Mouse (Mus musculus): ENCODE data around the gene Chst10. TPM values are rescaled to one million over a fixed set of nuclear protein-coding genes. Genes with fewer than 3 reads are reported as not detected.

Chst10 gene
- polyA plus RNA-seq, 1 experiment from 2014 or later, result 64.4 TPM

- ATAC-seq, result peak; percentile 96
- no peaks in the 10 kb centered on the region for H3K9me3 ChIP-seq (replicated peaks; ENCODE audit: control insufficient read depth, low read length, poor library complexity, severe bottlenecking)
- peak within 1 kb of the TSS; percentile 95 for H3K9ac ChIP-seq (ENCODE audit: low read depth, low read length)
- WGBS, result under 1% methylated on average over 42 of the region's 47 CpGs
- H3K27ac ChIP-seq (ENCODE audit: low read length), result peak within 1 kb of the TSS; percentile 98
- H3K4me3 ChIP-seq (ENCODE audit: low read depth, low read length), result peak within 1 kb of the TSS; percentile 86
- H3K27me3 ChIP-seq (ENCODE audit: control insufficient read depth, insufficient read depth, low read depth, low read length), result peaks cover 3% of the 10 kb centered on the region; the same call in 1 of the 2 replicates
- H3K4me2 ChIP-seq (ENCODE audit: low read length), result peak within 1 kb of the TSS; percentile 73
- peaks cover 16% of the 10 kb centered on the region for H3K4me1 ChIP-seq (ENCODE audit: control insufficient read depth, insufficient read depth, low read length)
- 0 out of 2 replicates have a peak, but pooled peaks cover 3% of the 10 kb centered on the region for H3K36me3 ChIP-seq (ENCODE audit: control insufficient read depth, insufficient read depth, low read length)
Measured at GRCm38 (mm10) chr1:38836477-38836872, 61.5 kb downstream of the Chst10 start, which contains the start of gene Lonrf2. Lonrf2 (minus strand) TSS chr1:38836711.

GRCm38 (mm10) chr1:38835568-38836476 lies 62.1 kb downstream of the Chst10 start:
- peak; percentile 79 for ATAC-seq

GRCm38 (mm10) chr1:38834899-38835298 lies 63.1 kb downstream of the Chst10 start:
- Histone ChIP-seq H3K36me3 (ENCODE audit: control insufficient read depth, insufficient read depth, low read length) (0 out of 2 replicates have a peak, but pooled peaks cover 3% of the 10 kb centered on the region), H3K4me1 (ENCODE audit: control insufficient read depth, insufficient read depth, low read length) (peaks cover 16% of the 10 kb centered on the region), H3K4me2 (ENCODE audit: low read length) (peak overlapping the region; percentile 73), H3K27me3 (ENCODE audit: control insufficient read depth, insufficient read depth, low read depth, low read length) (peaks cover 3% of the 10 kb centered on the region; the same call in 1 of the 2 replicates), H3K27ac (ENCODE audit: low read length) (no peak overlapping the region), H3K9me3 (replicated peaks; ENCODE audit: control insufficient read depth, low read length, poor library complexity, severe bottlenecking) (no peaks in the 10 kb centered on the region), H3K9ac (ENCODE audit: low read depth, low read length) (no peak overlapping the region; the same call in 1 of the 2 replicates), H3K4me3 (ENCODE audit: low read depth, low read length) (peak overlapping the region; percentile 86)
- no peak for ATAC-seq
- 29% methylated on average over 3 of the region's 3 CpGs for WGBS

More at GRCm38 (mm10) chr1:38835568-38836476, 62.1 kb downstream of the Chst10 start:
- no peaks in the 10 kb centered on the region for H3K9me3 ChIP-seq (replicated peaks; ENCODE audit: control insufficient read depth, low read length, poor library complexity, severe bottlenecking)
- H3K9ac ChIP-seq (ENCODE audit: low read depth, low read length), result peak overlapping the region; percentile 95
- peaks cover 3% of the 10 kb centered on the region; the same call in 1 of the 2 replicates for H3K27me3 ChIP-seq (ENCODE audit: control insufficient read depth, insufficient read depth, low read depth, low read length)
- peak overlapping the region; percentile 98 for H3K27ac ChIP-seq (ENCODE audit: low read length)
- H3K4me2 ChIP-seq (ENCODE audit: low read length), result peak overlapping the region; percentile 73
- 0 out of 2 replicates have a peak, but pooled peaks cover 3% of the 10 kb centered on the region for H3K36me3 ChIP-seq (ENCODE audit: control insufficient read depth, insufficient read depth, low read length)
- peaks cover 16% of the 10 kb centered on the region for H3K4me1 ChIP-seq (ENCODE audit: control insufficient read depth, insufficient read depth, low read length)
- 2% methylated on average over 92 of the region's 103 CpGs for WGBS
- H3K4me3 ChIP-seq (ENCODE audit: low read depth, low read length), result peak overlapping the region; percentile 86

GRCm38 (mm10) chr1:38824926-38825325 lies 73.0 kb downstream of the Chst10 start:
- Histone ChIP-seq H3K4me1 (ENCODE audit: control insufficient read depth, insufficient read depth, low read length) (peaks cover 3% of the 10 kb centered on the region; the same call in 1 of the 2 replicates), H3K4me3 (ENCODE audit: low read depth, low read length) (no peak overlapping the region), H3K36me3 (ENCODE audit: control insufficient read depth, insufficient read depth, low read length) (peaks cover 3% of the 10 kb centered on the region; the same call in 1 of the 2 replicates), H3K27me3 (ENCODE audit: control insufficient read depth, insufficient read depth, low read depth, low read length) (no peaks in the 10 kb centered on the region), H3K9ac (ENCODE audit: low read depth, low read length) (no peak overlapping the region), H3K9me3 (replicated peaks; ENCODE audit: control insufficient read depth, low read length, poor library complexity, severe bottlenecking) (no peaks in the 10 kb centered on the region), H3K27ac (ENCODE audit: low read length) (no peak overlapping the region), H3K4me2 (ENCODE audit: low read length) (no peak overlapping the region)
- 62% methylated on average over 2 of the region's 2 CpGs for WGBS
- ATAC-seq, result no peak

- 79% methylated on average over 2 of the region's 2 CpGs for WGBS
- Histone ChIP-seq H3K27me3 (ENCODE audit: control insufficient read depth, insufficient read depth, low read depth, low read length) (no peaks in the 10 kb centered on the region), H3K4me1 (ENCODE audit: control insufficient read depth, insufficient read depth, low read length) (peaks cover 3% of the 10 kb centered on the region; the same call in 1 of the 2 replicates), H3K4me3 (ENCODE audit: low read depth, low read length) (no peak overlapping the region), H3K4me2 (ENCODE audit: low read length) (no peak overlapping the region), H3K36me3 (ENCODE audit: control insufficient read depth, insufficient read depth, low read length) (peaks cover 4% of the 10 kb centered on the region; the same call in 1 of the 2 replicates), H3K27ac (ENCODE audit: low read length) (no peak overlapping the region), H3K9me3 (replicated peaks; ENCODE audit: control insufficient read depth, low read length, poor library complexity, severe bottlenecking) (no peaks in the 10 kb centered on the region), H3K9ac (ENCODE audit: low read depth, low read length) (no peak overlapping the region)
- ATAC-seq, result no peak
Measured at GRCm38 (mm10) chr1:38823851-38824250, 74.1 kb downstream of the Chst10 start.

- H3K4me2 ChIP-seq (ENCODE audit: low read length), result no peak overlapping the region
- peaks cover 9% of the 10 kb centered on the region for H3K36me3 ChIP-seq (ENCODE audit: control insufficient read depth, insufficient read depth, low read length)
- H3K9ac ChIP-seq (ENCODE audit: low read depth, low read length), result no peak overlapping the region
- H3K27me3 ChIP-seq (ENCODE audit: control insufficient read depth, insufficient read depth, low read depth, low read length), result no peaks in the 10 kb centered on the region
- ATAC-seq, result no peak
- H3K4me3 ChIP-seq (ENCODE audit: low read depth, low read length), result no peak overlapping the region
- peaks cover 3% of the 10 kb centered on the region; the same call in 1 of the 2 replicates for H3K4me1 ChIP-seq (ENCODE audit: control insufficient read depth, insufficient read depth, low read length)
- no peak overlapping the region for H3K27ac ChIP-seq (ENCODE audit: low read length)
- H3K9me3 ChIP-seq (replicated peaks; ENCODE audit: control insufficient read depth, low read length, poor library complexity, severe bottlenecking), result no peaks in the 10 kb centered on the region
Measured at GRCm38 (mm10) chr1:38819691-38820090, 78.3 kb downstream of the Chst10 start.

GRCm38 (mm10) chr1:38817671-38818070 lies 80.3 kb downstream of the Chst10 start:
- no peak overlapping the region for H3K9ac ChIP-seq (ENCODE audit: low read depth, low read length)
- H3K4me1 ChIP-seq (ENCODE audit: control insufficient read depth, insufficient read depth, low read length), result peaks cover 3% of the 10 kb centered on the region; the same call in 1 of the 2 replicates
- no peak overlapping the region for H3K4me2 ChIP-seq (ENCODE audit: low read length)
- no peaks in the 10 kb centered on the region for H3K27me3 ChIP-seq (ENCODE audit: control insufficient read depth, insufficient read depth, low read depth, low read length)
- ATAC-seq, result no peak
- no peaks in the 10 kb centered on the region for H3K9me3 ChIP-seq (replicated peaks; ENCODE audit: control insufficient read depth, low read length, poor library complexity, severe bottlenecking)
- H3K27ac ChIP-seq (ENCODE audit: low read length), result no peak overlapping the region
- no peak overlapping the region for H3K4me3 ChIP-seq (ENCODE audit: low read depth, low read length)
- WGBS, result 61% methylated on average over 3 of the region's 3 CpGs
- peaks cover 15% of the 10 kb centered on the region for H3K36me3 ChIP-seq (ENCODE audit: control insufficient read depth, insufficient read depth, low read length)

GRCm38 (mm10) chr1:38817268-38817667 lies 80.7 kb downstream of the Chst10 start:
- H3K4me1 ChIP-seq (ENCODE audit: control insufficient read depth, insufficient read depth, low read length), result peaks cover 2% of the 10 kb centered on the region; the same call in 1 of the 2 replicates
- no peak overlapping the region for H3K9ac ChIP-seq (ENCODE audit: low read depth, low read length)
- H3K36me3 ChIP-seq (ENCODE audit: control insufficient read depth, insufficient read depth, low read length), result peaks cover 17% of the 10 kb centered on the region
- H3K9me3 ChIP-seq (replicated peaks; ENCODE audit: control insufficient read depth, low read length, poor library complexity, severe bottlenecking), result no peaks in the 10 kb centered on the region
- H3K27me3 ChIP-seq (ENCODE audit: control insufficient read depth, insufficient read depth, low read depth, low read length), result no peaks in the 10 kb centered on the region
- no peak overlapping the region for H3K27ac ChIP-seq (ENCODE audit: low read length)
- H3K4me3 ChIP-seq (ENCODE audit: low read depth, low read length), result no peak overlapping the region
- no peak overlapping the region for H3K4me2 ChIP-seq (ENCODE audit: low read length)
- 77% methylated on average over 9 of the region's 9 CpGs for WGBS
- no peak for ATAC-seq

GRCm38 (mm10) chr1:38816306-38816705 lies 81.7 kb downstream of the Chst10 start:
- H3K27me3 ChIP-seq (ENCODE audit: control insufficient read depth, insufficient read depth, low read depth, low read length), result no peaks in the 10 kb centered on the region
- no peak overlapping the region for H3K4me3 ChIP-seq (ENCODE audit: low read depth, low read length)
- H3K4me2 ChIP-seq (ENCODE audit: low read length), result no peak overlapping the region
- peaks cover 27% of the 10 kb centered on the region for H3K36me3 ChIP-seq (ENCODE audit: control insufficient read depth, insufficient read depth, low read length)
- H3K9me3 ChIP-seq (replicated peaks; ENCODE audit: control insufficient read depth, low read length, poor library complexity, severe bottlenecking), result no peaks in the 10 kb centered on the region
- no peak for ATAC-seq
- no peak overlapping the region for H3K9ac ChIP-seq (ENCODE audit: low read depth, low read length)
- peak overlapping the region; percentile 1 for H3K27ac ChIP-seq (ENCODE audit: low read length)
- WGBS, result 52% methylated on average over 4 of the region's 4 CpGs
- H3K4me1 ChIP-seq (ENCODE audit: control insufficient read depth, insufficient read depth, low read length), result no peaks in the 10 kb centered on the region
